Comparison of ENCODE assay signal across 32 mouse cellular contexts in the genomic region with DNA sequence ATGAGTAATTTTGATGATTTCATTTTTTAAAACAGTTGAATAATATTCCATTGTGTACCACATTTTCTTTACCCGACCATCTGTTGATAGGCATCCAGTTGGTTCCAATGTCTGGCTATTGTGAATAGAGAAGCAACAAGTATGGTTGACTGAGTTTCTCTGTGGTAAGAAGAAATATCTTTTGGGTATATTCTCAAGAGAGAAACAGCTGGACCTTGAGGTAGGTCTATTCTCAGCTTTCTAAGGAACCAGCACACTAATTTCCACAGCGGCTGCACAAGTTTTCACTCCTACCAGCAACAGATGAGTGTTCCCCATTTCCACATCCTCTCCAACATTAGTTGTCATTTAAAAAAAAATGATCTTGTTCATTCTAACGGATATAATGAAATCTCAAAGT.
"Had no signal": no experiment of that assay in that cellular context is flagged by ENCODE, and none has a peak within 500 bp of the region (broad histone marks: within the 10 kb centered on the region; RNA-seq: fewer than 3 reads in every experiment).

No protein-coding gene starts in this region.

- H3K27me3 ChIP-seq: limb, embryonic 12.5 days; limb, embryonic 15.5 days; liver, embryonic 12.5 days; liver, embryonic 13.5 days; liver, embryonic 15.5 days; lung, embryonic 15.5 days; midbrain, embryonic 12.5 days; midbrain, embryonic 13.5 days; midbrain, embryonic 15.5 days; neural tube, embryonic 12.5 days had no signal

- H3K9me3 ChIP-seq: limb, embryonic 10.5 days; limb, embryonic 12.5 days; limb, embryonic 13.5 days; limb, embryonic 15.5 days; liver, embryonic 12.5 days; liver, embryonic 13.5 days; liver, embryonic 15.5 days; lung, embryonic 15.5 days; megakaryocyte, embryonic 14.5 days; midbrain, embryonic 10.5 days; midbrain, embryonic 12.5 days; midbrain, embryonic 13.5 days; midbrain, embryonic 15.5 days; neural tube, embryonic 12.5 days had no signal

- H3K36me3 ChIP-seq: limb, embryonic 10.5 days; limb, embryonic 12.5 days; limb, embryonic 13.5 days; limb, embryonic 15.5 days; liver, embryonic 12.5 days; liver, embryonic 13.5 days; liver, embryonic 15.5 days; lung, embryonic 15.5 days; midbrain, embryonic 10.5 days; midbrain, embryonic 12.5 days; midbrain, embryonic 13.5 days; midbrain, embryonic 15.5 days; neural tube, embryonic 12.5 days had no signal

- H3K4me2 ChIP-seq: limb, embryonic 12.5 days; limb, embryonic 13.5 days; limb, embryonic 15.5 days; liver, embryonic 11.5 days; liver, embryonic 12.5 days; liver, embryonic 13.5 days; liver, embryonic 15.5 days; lung, embryonic 14.5 days; lung, embryonic 15.5 days; midbrain, embryonic 11.5 days; midbrain, embryonic 12.5 days; midbrain, embryonic 13.5 days; midbrain, embryonic 15.5 days; neural tube, embryonic 12.5 days had no signal

- H3K9ac ChIP-seq: limb, embryonic 12.5 days; limb, embryonic 13.5 days; limb, embryonic 15.5 days; liver, embryonic 12.5 days; liver, embryonic 13.5 days; liver, embryonic 14.5 days; liver, embryonic 15.5 days; liver, postnatal 0 days; lung, embryonic 14.5 days; lung, embryonic 15.5 days; midbrain, embryonic 12.5 days; midbrain, embryonic 13.5 days; midbrain, embryonic 15.5 days; neural tube, embryonic 12.5 days had no signal

- H3K4me3 ChIP-seq: limb, embryonic 10.5 days; limb, embryonic 12.5 days; limb, embryonic 13.5 days; limb, embryonic 15.5 days; liver, embryonic 12.5 days; liver, embryonic 13.5 days; liver, embryonic 15.5 days; lung, embryonic 15.5 days; megakaryocyte, embryonic 14.5 days; midbrain, embryonic 10.5 days; midbrain, embryonic 12.5 days; midbrain, embryonic 13.5 days; midbrain, embryonic 15.5 days; myocyte; neural tube, embryonic 12.5 days had no signal

- DNase-seq: left cerebral cortex, postnatal 4 days; liver; liver, embryonic 13.5 days; liver, postnatal 0 days; lung, adult 18-20 months; lung, adult 2 months; lung, embryonic 14.5 days; lung, postnatal 10 days; lung, postnatal 14 days; lung, postnatal 36 days; lung, postnatal 4 days; midbrain, embryonic 14.5 days had no signal

- ATAC-seq: liver, embryonic 12.5 days; liver, postnatal 0 days; lung, postnatal 0 days; midbrain, embryonic 13.5 days; midbrain, embryonic 15.5 days; midbrain, embryonic 16.5 days had no signal

- H3K27ac ChIP-seq: limb, embryonic 10.5 days; limb, embryonic 12.5 days; limb, embryonic 13.5 days; limb, embryonic 15.5 days; liver, embryonic 12.5 days; liver, embryonic 13.5 days; liver, embryonic 14.5 days; liver, embryonic 15.5 days; lung, embryonic 15.5 days; macrophage; midbrain, embryonic 10.5 days; midbrain, embryonic 12.5 days; midbrain, embryonic 13.5 days; midbrain, embryonic 15.5 days; neural tube, embryonic 12.5 days had no signal

- H3K4me1 ChIP-seq: limb, embryonic 12.5 days; limb, embryonic 13.5 days; limb, embryonic 15.5 days; liver, embryonic 12.5 days; liver, embryonic 13.5 days; liver, embryonic 15.5 days; midbrain, embryonic 10.5 days; midbrain, embryonic 12.5 days; midbrain, embryonic 13.5 days; midbrain, embryonic 15.5 days; neural tube, embryonic 12.5 days had no signal
